Mouse (Mus musculus): Measurements from ENCODE around the gene Thtpa. TPM values are rescaled to one million over a fixed set of nuclear protein-coding genes. Genes with fewer than 3 reads are reported as not detected.

Gene Thtpa
- total and polyA plus RNA-seq, 3 experiments: 9.0 to 13.2 TPM; not detected in 1

GRCm38 (mm10) chr14:55119421-55120134, 25.0 kb downstream of the Thtpa start:
- Histone ChIP-seq H3K79me2 (ENCODE audit: control insufficient read depth, insufficient read depth, low read length, poor library complexity) (no peaks in the 10 kb centered on the region), H3K4me1 (ENCODE audit: control insufficient read depth in 1 of 2, insufficient read depth in 2 of 2, low read length in 2 of 2) (no peaks in the 10 kb centered on the region)
- TF ChIP-seq CTCF (IDR thresholded peaks at IDR 0.05 in 2 of 3, conservative IDR thresholded peaks at IDR 0.05 in 1 of 3; ENCODE audit: control insufficient read depth in 1 of 3, insufficient read depth in 1 of 3, low read depth in 2 of 3, low read length in 3 of 3, poor library complexity in 1 of 3, severe bottlenecking in 1 of 3) (peak; percentile 70 to 81 (median 76)), SMC3 (IDR thresholded peaks at IDR 0.05; ENCODE audit: low read depth, low read length) (peak; percentile 50), RAD21 (IDR thresholded peaks at IDR 0.05; ENCODE audit: low read depth, low read length) (peak; percentile 66), ZC3H11A (IDR thresholded peaks at IDR 0.05; ENCODE audit: low read depth, low read length) (peak; percentile 46), MAX (IDR thresholded peaks at IDR 0.05; ENCODE audit: low read length) (no peak), MYC (IDR thresholded peaks at IDR 0.05; ENCODE audit: low read depth, low read length) (0 out of 2 replicates have a peak, but pooled peaks have one; percentile 24), UBTF (IDR thresholded peaks at IDR 0.05; ENCODE audit: borderline replicate concordance, insufficient read depth, low read depth, low read length) (no peak)

GRCm38 (mm10) chr14:55121947-55122346, 27.4 kb downstream of the Thtpa start:
- TF ChIP-seq ZC3H11A (IDR thresholded peaks at IDR 0.05; ENCODE audit: low read depth, low read length) (peak; percentile 11; the same call in 1 of the 2 replicates), POLR2AphosphoS2 (IDR thresholded peaks at IDR 0.05; ENCODE audit: low read length) (no peak), SMC3 (IDR thresholded peaks at IDR 0.05; ENCODE audit: low read depth, low read length) (peak; percentile 36), CTCF (IDR thresholded peaks at IDR 0.05 in 2 of 3, conservative IDR thresholded peaks at IDR 0.05 in 1 of 3; ENCODE audit: control insufficient read depth in 1 of 3, insufficient read depth in 1 of 3, low read depth in 2 of 3, low read length in 3 of 3, poor library complexity in 1 of 3, severe bottlenecking in 1 of 3) (peak; percentile 26 to 52 (median 47); a peak in 5 of 6 replicates), POLR2AphosphoS5 (IDR thresholded peaks at IDR 0.05; ENCODE audit: borderline replicate concordance, low read depth, low read length) (no peak), RAD21 (IDR thresholded peaks at IDR 0.05; ENCODE audit: low read depth, low read length) (peak; percentile 19)
- H3K4me3 ChIP-seq (ENCODE audit: control insufficient read depth in 1 of 2, insufficient read depth in 1 of 2, low read depth in 2 of 2, low read length in 2 of 2): no peak overlapping the region
- no peaks in the 10 kb centered on the region for H3K36me3 ChIP-seq (ENCODE audit: control insufficient read depth in 1 of 2, insufficient read depth in 2 of 2, low read length in 2 of 2)
- no peak overlapping the region for H3K9ac ChIP-seq (ENCODE audit: control insufficient read depth, low read depth, low read length, poor library complexity, severe bottlenecking)
- no peaks in the 10 kb centered on the region for H3K4me1 ChIP-seq (ENCODE audit: control insufficient read depth in 1 of 2, insufficient read depth in 2 of 2, low read length in 2 of 2)
- peaks cover 4 to 14% of the 10 kb centered on the region in 2 experiments for H3K27me3 ChIP-seq (ENCODE audit: control insufficient read depth in 1 of 2, insufficient read depth in 2 of 2, low read length in 2 of 2)
- H3K27ac ChIP-seq (ENCODE audit: control insufficient read depth, low read depth, low read length): no peak overlapping the region
- no peaks in the 10 kb centered on the region for H3K79me2 ChIP-seq (ENCODE audit: control insufficient read depth, insufficient read depth, low read length, poor library complexity)
- H3K9me3 ChIP-seq (replicated peaks; ENCODE audit: insufficient read depth, low read length): no peaks in the 10 kb centered on the region
- DNase-seq (ENCODE audit: low read depth, low spot score): peak; percentile 28

More at GRCm38 (mm10) chr14:55119421-55120134, 25.0 kb downstream of the Thtpa start:
- Histone ChIP-seq H3K36me3 (ENCODE audit: control insufficient read depth in 1 of 2, insufficient read depth in 2 of 2, low read length in 2 of 2) (no peaks in the 10 kb centered on the region), H3K27ac (ENCODE audit: control insufficient read depth, low read depth, low read length) (no peak overlapping the region), H3K4me3 (ENCODE audit: control insufficient read depth in 1 of 2, insufficient read depth in 1 of 2, low read depth in 2 of 2, low read length in 2 of 2) (no peak overlapping the region), H3K9me3 (replicated peaks; ENCODE audit: insufficient read depth, low read length) (no peaks in the 10 kb centered on the region), H3K9ac (ENCODE audit: control insufficient read depth, low read depth, low read length, poor library complexity, severe bottlenecking) (no peak overlapping the region), H3K27me3 (ENCODE audit: control insufficient read depth in 1 of 2, insufficient read depth in 2 of 2, low read length in 2 of 2) (peaks cover 2 to 8% of the 10 kb centered on the region in 2 experiments; a peak in 1 of 4 replicates)
- DNase-seq (ENCODE audit: low read depth, low spot score): peak; percentile 63

DNA sequence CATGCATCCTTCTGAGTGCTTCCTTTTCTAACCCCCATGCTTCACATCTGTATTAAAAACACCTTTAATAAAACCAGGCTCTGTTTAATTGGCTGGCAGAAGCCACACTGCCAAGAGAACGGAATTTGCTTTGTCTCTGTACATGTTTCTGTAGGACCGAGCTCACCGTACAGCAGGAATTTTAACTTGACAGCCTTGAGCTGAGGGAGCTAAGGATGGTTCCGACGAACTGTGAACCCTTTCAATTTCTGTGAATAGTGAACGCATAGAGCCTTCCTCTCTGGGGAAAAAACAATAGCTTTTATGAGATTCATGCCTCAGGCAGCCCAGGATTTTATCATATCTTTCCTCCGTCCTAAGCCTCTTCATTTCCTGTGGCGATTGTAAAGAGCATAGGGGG, 27.8 kb downstream of the Thtpa start:
- H3K27me3 ChIP-seq (ENCODE audit: control insufficient read depth in 1 of 2, insufficient read depth in 2 of 2, low read length in 2 of 2): peaks cover 6 to 14% of the 10 kb centered on the region in 2 experiments
- TF ChIP-seq SMC3 (IDR thresholded peaks at IDR 0.05; ENCODE audit: low read depth, low read length): no peak
- no peak for TF ChIP-seq MYC (IDR thresholded peaks at IDR 0.05; ENCODE audit: low read depth, low read length)
- TF ChIP-seq CHD1 (IDR thresholded peaks at IDR 0.05; ENCODE audit: low read depth, low read length): no peak
- no peak for TF ChIP-seq MAFK (IDR thresholded peaks at IDR 0.05; ENCODE audit: borderline replicate concordance, low read depth, low read length)
- no peak for TF ChIP-seq ZNF384 (IDR thresholded peaks at IDR 0.05; ENCODE audit: low read depth, low read length)
- TF ChIP-seq USF2 (IDR thresholded peaks at IDR 0.05; ENCODE audit: borderline replicate concordance in 1 of 2, insufficient read depth in 1 of 2, low read depth in 1 of 2, low read length in 2 of 2): no peak
- no peak overlapping the region for H3K4me3 ChIP-seq (ENCODE audit: control insufficient read depth in 1 of 2, insufficient read depth in 1 of 2, low read depth in 2 of 2, low read length in 2 of 2)
- H3K79me2 ChIP-seq (ENCODE audit: control insufficient read depth, insufficient read depth, low read length, poor library complexity): no peaks in the 10 kb centered on the region
- no peak overlapping the region for H3K9ac ChIP-seq (ENCODE audit: control insufficient read depth, low read depth, low read length, poor library complexity, severe bottlenecking)
- H3K4me1 ChIP-seq (ENCODE audit: control insufficient read depth in 1 of 2, insufficient read depth in 2 of 2, low read length in 2 of 2): no peaks in the 10 kb centered on the region
- no peak overlapping the region for H3K27ac ChIP-seq (ENCODE audit: control insufficient read depth, low read depth, low read length)
- no peaks in the 10 kb centered on the region for H3K9me3 ChIP-seq (replicated peaks; ENCODE audit: insufficient read depth, low read length)
- DNase-seq (ENCODE audit: low read depth, low spot score): no peak
- no peaks in the 10 kb centered on the region for H3K36me3 ChIP-seq (ENCODE audit: control insufficient read depth in 1 of 2, insufficient read depth in 2 of 2, low read length in 2 of 2)

Measured in MEL (cell line).